Mouse (Mus musculus) forelimb bud, embryonic 11.5 days (tissue): ENCODE data around the gene Lrrc3c.
"Not testable (repeated sequence)": the region's sequence is repeated elsewhere in the genome, so short reads cannot be mapped to it uniquely, and the experiment has no call there.

Source experiments
- DNase-seq: peaks from one replicate; pipeline ENCODE4 v3.0.0-alpha.2; 2012; ENCODE audit warnings: low read depth, low spot score

Gene Lrrc3c

DNA sequence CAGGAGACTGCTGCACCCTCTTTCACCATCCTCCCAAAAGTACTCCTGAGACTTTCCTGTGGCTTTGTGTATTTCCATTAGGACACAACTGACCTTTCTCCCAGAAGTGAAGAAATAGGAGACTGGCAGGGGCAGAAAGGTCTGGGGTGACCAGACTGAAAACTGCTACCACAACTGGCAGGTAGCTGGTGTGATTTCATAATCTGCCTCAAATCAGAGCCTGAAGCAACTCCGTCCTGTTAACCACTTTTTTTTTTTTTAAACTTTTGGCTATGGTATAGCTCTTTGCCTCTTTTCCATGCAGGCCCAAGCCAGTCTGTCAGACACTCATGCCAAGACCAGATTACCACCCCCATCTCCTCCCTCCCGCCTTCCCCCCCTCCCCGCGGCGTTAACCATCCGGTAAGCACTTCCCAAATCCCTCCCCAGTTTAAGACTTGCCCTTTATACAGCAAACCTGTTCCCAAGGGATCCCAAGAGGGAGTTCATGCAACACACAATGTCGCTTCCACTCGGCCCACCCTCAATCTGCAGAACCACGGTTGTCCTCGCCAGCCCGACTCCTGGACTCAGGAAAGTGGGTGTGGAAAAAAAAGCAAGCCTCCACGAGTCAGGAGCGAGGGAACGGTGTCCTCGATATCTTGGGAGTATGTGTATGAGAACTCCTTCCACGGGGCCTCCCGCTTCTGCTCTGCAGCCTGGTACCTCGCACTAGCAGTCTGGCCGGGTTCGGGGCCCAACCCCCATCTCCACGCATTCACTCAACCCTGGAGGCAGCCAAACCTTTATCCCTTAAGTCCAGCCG is 11.8 kb upstream of the Lrrc3c start:
- no peak for DNase-seq

GRCm38 (mm10) chr11:98586892-98587563 is 11.1 kb upstream of the Lrrc3c start, which contains the start of gene Ormdl3:
Ormdl3 (minus strand) TSS chr11:98587368.
- peak; percentile 97 for DNase-seq

- DNase-seq = peak; percentile 56
Measured at GRCm38 (mm10) chr11:98587684-98588546, 10.2 kb upstream of the Lrrc3c start.

DNA sequence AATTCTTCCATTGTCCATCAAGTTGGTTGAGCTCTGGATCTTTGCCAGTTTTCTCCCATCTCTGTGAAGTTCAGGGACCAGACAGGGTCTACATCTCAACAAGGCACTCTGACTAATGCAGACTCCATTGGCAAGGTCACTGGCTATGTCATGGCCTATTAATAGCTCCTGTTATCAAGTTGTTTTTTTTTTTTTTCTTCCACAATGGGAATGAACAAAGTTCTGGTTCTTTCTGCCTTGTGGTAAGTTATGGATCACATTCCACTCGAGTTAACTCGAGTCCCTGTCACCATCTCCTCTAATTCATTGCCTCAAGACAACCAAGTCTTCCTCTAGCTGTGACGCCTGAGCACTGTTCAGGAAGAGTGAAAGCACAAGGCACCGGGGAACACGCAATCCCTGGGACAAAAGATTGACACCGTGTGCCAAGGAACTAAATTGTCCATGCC is 9.2 kb upstream of the Lrrc3c start:
- no peak for DNase-seq

DNA sequence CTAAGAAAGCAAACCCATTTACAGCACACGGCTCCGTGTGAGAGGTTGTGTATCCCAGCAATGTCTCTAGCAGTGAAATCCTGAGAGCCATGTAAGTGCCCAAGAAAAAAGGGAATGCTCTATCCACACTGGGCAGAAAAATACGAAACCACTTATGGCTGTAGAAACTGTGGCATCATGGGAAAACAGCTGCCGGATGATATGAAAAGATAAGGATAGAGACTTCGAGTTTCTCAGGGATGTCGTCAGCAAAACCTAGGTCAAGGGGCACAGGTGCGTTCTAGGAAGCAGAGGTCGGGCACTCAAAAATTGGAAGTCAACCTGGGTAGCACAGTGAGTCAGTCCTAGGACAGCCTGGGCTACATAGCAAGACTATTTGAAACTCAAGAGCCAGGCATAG is 8.8 kb upstream of the Lrrc3c start:
- DNase-seq = no peak

GRCm38 (mm10) chr11:98590548-98591445 is 7.3 kb upstream of the Lrrc3c start:
- DNase-seq = no peak

- no peak for DNase-seq
Measured at GRCm38 (mm10) chr11:98595021-98595420, 3.1 kb upstream of the Lrrc3c start.

DNA sequence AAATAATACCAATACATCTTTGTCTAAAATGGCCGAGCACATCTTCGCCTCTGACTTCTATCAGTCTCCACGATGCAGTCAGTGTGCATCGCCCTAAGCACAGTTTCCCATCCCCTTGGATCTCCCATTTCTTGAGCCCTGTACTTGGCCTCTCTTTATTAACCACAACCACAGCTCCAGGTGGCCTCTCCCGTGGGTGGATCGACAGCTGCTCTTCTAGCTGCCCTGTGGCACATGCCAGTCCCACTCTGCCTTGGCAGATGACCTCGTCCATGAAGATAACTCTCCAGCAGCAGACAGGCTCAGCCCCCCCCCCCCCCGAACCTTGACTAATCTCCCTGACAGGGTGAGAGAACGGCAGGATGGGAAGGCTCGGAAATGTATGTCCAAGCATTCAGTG is 2.6 kb upstream of the Lrrc3c start:
- DNase-seq = no peak

GRCm38 (mm10) chr11:98595955-98596354 is 2.1 kb upstream of the Lrrc3c start:
- DNase-seq = no peak

GRCm38 (mm10) chr11:98597363-98597762 is 728 bp upstream of the Lrrc3c start:
- DNase-seq = peak; percentile 65

DNA sequence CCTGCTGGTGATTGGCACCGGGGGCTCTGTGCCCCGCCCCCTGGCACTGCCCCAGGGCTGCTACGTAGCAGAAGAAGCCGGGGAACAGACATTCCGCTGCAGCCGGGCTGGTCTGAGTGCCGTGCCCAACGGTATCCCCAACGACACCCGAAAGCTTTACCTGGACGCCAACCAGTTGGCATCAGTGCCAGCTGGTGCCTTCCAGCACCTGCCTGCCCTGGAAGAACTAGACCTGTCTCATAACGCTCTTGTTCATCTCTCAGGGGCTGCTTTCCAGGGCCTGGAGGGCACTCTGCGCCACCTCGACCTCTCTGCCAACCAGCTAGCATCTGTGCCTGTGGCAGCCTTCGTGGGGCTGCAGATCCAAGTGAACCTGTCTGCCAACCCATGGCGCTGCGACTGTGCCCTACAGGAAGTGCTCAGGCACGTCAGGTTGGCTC is 780 bp downstream of the Lrrc3c start:
- DNase-seq = no peak

DNA sequence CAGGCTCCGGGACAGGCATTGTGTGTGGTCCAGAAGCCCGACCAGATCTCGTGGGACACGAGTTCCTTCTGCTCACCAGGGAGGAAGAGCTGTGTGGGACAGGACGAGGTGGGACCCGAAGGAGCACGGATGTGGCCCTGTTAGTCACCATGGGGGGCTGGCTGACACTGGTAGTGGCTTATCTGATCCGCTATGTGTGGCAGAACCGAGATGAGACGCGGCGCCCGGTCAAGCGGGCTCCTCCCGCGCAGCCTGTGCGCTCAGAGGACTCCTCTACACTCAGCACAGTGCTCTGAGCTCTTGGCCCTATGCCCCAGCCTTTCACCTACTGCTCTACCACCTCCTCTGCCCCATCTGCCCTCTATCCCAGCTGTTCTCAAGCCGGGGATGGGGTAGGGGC is 1.2 kb downstream of the Lrrc3c start:
- no peak for DNase-seq

DNA sequence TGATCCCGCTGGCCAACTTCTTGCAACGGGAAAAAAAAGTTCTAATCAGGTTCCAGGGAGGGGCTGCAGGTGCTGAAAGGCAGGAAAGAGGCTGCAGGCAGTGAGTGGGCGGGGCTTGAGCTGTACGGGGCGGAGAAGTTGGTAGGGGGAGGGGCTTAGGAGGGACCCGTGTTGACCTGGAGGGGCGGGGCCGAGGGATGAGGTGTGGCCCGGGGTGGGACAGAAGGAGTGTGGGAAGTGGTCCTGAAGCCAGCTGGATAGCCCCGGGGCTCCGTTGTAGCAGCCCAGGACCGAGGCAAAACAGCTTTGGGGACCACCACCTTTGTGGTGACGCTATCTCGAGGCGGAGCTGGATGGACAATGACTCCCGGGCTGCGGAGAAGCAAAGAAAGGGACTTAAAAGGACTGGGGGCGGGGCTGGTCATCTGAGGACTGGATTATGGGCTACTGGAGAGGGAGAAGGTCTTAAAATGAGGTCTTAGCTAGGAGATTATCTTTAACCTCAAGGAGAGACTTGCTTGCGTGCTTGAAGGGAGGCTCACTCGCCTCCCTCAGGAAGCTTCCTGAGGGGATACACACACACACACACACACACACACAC is 4.1 kb downstream of the Lrrc3c start:
- peak; percentile 39 for DNase-seq

DNA sequence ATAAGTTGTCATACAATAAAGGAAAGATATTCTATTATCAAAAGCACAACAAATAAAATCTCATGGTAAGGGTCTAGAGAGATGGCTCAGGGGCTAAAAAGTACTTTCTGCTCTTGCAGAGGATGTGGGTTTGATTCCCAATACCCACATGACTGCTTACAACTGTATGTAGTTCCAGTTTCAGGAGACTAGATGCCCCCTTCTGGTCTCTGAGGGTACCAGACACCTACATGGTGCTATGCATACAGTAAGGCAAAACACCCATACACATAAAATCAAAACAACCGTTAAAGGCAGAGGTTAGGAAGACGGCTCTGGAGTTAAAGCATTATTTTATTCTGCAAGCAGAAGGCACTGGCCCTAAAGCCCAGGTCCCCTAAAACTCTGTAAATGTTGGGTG is 5.9 kb downstream of the Lrrc3c start:
- DNase-seq = no peak

- DNase-seq = not testable (repeated sequence)
Measured at GRCm38 (mm10) chr11:98604911-98605310, 6.8 kb downstream of the Lrrc3c start.

- peak; percentile 54 for DNase-seq
Measured at GRCm38 (mm10) chr11:98606763-98607162, 8.7 kb downstream of the Lrrc3c start.

GRCm38 (mm10) chr11:98620791-98621190 is 22.7 kb downstream of the Lrrc3c start:
- DNase-seq = no peak

DNA sequence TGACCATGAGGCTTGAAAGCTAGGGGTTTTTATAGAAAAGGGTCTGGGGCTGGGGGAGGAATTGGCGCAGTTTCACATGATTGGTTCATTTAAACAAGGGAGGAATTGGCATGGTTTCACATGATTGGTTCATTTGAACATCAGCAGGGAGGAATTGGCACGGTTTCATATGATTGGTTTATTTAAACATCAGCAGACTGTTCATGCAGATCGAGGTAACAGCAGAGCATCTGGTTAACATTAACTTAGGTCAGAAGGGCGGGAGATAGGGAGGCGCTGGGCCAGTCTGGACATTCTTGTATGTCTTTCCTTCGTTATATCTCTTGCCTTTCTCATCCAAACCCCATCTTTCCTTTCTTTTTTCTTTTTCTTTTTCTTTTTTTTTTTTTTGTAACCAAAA is 25.9 kb downstream of the Lrrc3c start:
- DNase-seq = not testable (repeated sequence)

DNA sequence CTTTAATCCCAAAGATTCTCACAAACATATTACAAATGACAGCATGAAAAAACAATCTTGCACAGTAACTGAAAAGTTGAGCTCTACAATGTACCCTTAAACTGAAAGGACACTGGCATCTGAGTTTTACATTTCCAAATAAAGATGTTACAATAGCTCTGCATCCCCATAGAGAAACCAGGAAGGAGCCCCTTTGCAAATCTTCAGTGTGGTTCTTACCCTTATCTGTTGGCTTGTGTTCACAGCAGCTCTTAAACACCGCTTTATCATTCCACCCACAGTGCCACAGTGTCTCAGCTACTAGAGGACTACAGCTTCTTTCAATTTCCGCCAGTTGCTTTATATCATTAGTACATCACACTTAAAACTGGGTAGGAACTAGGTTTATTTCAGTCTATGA is 26.3 kb downstream of the Lrrc3c start:
- DNase-seq = not testable (repeated sequence)

GRCm38 (mm10) chr11:98625611-98626410 is 27.7 kb downstream of the Lrrc3c start, which contains the start of the genes Gm12355 and Gsdma3:
Gm12355 (minus strand) TSS chr11:98625661.
Gsdma3 (plus strand) TSS chr11:98626360.
- no peak for DNase-seq
